Mouse (Mus musculus) layer of hippocampus, postnatal 25 days (tissue): ENCODE measurements around the gene Kcnmb4. TPM values are rescaled to one million over a fixed set of nuclear protein-coding genes. Genes with fewer than 3 reads are reported as not detected.

Source experiments
- total RNA-seq, 2 experiments: library from RNA; stranded (reverse); gene quantifications; 2 replicates each; pipeline ENCODE4 v1.2.3; 2021

Gene Kcnmb4
- total RNA-seq, 2 experiments from 2014 or later = 75.3 to 77.9 TPM

Other genes with a start within 250 kb of the Kcnmb4 start
- 10 to 100 TPM; 15.5 to 19.9 TPM for gene Ptprb, start 198.4 kb downstream of the Kcnmb4 start, total RNA-seq
- 10 to 100 TPM; 76.4 to 79.8 TPM for gene Cnot2, start 107.6 kb upstream of the Kcnmb4 start, total RNA-seq